Mouse (Mus musculus) brain, adult 2 months (tissue): ENCODE measurements around the gene Aff1.

ENCODE experiments used
- DNase-seq: peaks from one replicate; pipeline ENCODE4 v3.0.0; 2011; ENCODE audit warnings: low read depth, low spot score

Gene Aff1

DNA sequence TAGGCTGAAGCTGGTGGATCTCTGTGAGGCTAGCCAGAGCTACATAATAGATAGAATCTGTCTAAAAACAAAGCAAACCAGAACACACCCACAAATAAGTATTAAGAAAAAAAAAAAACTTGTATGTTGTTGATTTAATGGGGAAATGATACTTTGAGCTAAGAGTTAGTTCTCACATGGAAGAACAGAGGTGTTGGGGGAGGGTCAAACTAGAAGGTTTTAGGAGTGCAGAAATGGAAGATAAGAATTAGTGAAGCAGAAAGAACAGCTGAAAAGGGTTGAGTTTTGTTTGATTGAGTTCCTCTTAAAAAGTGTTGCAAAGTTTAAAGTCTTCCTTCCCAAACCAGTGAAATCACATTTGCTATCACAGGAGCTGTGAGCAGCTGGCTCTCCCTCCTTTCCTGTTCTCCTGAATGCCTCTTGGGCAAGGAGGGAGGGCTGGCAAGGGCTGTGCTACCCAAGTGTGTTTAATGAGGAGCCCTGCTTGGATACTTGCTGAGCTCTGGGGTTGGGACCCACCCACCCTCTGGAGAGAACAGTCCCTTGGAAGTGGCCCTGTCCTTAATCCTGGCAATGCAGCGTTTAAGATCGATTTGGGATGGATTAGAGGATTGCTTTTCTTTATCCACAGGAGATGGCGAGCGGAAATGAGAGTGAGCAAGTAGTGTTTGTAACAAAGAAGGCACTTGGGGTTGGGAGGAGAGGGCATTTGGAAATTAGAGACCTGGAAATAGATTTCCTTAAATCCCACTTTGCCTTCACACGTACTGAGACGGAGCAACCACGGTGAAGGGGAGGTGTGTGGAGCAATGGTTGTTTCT, 57.5 kb downstream of the Aff1 start:
- DNase-seq, result no peak

DNA sequence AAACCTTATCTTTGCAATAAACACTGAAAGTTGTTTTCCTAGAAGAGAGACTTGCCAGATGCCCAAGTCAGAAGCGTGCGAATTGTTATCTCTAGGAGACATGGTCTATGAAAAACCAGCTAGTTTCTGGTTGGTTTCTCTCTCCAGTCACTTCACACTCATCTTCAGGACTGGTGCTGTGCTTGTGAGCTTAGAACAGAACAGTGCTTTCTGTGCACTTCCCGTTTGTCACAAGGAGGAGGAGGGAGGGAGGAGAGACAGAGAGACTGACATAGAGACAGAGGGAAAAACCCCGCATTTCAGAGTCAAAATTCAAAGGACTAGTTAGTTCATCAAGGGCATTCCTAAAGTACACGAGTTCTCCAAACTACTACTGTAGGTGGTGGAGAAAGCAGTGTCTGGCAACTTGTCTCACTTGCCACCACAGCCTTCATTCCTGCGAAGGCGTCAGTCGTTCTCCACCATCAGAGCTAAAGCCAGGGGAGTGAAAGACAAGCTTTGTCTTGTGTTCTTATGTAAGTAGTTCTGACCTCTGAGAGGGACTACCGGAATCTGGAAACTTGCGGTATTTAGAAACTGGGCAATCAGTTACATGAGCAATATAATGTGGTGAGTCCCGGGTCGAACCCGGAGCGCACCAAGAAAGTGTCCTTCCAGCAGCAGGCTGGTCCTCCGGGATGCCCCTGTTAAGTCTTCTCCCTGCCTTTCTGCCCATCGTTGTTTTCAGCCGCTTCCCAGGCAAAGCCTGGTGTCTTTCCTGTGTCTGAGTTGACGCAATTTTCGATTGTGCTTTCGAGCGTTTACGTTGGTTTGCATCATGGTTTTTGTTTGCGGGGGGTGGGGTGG, 60.7 kb downstream of the Aff1 start:
- DNase-seq, result peak; percentile 59

DNA sequence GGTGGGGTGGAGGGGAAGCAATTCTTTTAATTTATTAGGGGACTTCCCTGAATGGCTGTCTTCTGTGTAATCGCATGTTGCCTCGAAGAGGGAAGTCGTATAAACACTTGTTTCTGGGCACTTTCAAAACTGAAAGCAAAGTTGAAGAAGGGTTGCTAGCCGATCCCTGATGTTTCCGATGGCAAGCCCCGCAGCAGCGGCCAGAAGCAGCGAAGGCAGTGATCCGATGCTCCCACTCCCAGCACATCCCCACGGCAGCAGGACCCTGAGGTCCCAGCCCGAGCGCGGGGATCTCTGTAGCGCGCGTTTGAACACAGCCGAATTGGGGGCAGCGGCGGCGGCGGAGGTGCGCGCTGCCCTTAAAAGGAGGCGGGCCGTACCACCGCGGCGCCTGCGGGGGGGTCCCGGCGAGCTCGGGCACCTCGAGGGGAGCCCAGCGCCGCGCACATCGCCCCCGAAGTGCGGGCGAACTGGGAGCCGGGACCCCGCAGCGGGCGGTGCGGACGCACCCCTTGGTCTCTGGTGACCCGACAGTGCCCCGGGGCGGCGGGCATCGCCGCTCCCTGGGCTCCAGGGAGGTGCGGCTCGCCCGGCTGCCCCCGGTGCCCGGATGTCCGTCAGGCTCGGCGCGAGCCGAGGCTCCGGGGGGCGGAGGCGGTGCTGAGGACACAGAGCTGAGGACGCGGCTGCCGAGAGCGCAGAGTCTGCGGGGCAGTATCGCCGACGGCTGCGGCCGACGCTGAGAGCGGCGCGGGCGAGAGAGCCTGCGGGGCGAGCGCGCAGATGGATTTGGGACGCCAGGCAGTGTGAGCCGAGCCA, 61.5 kb downstream of the Aff1 start:
- DNase-seq, result peak; percentile 91

DNA sequence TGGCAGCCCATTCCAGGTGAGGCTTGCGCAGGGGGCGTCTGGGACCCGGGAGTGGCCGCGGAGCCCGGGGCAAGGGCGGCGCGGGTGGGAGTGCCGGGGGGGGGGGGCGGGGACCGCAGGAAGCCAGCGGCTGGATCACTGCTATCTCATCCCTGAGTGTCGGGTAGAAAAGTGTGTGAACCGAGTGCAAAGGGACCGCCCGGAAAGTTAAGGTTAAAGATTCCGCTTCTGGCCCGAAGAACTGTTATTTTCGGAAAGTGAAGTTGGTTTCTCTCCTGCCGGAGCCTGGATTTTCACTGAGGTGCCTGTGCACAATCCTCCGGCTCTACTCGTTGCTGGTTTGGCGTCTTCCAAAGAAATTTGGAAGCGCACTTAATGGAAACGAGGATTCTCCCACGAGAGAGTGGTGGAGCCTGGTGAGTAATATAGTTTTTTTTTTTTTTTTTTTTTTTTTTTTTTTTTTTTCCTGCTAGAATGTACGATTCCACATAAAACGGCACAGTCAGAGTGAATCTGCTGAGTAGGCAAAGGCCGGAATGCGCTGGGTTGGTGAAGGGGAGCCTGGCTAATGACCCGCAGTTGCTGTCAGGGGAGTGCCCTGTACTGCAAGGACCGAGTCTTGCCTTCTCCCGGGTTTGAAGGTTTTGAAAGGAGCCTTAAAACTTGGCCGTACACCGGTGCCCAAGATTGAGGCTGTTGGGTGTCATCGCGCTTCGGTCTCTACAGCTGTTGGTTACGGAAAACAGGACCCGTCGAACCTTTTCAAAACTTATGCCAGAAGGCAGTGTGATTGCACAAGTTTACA, 62.4 kb downstream of the Aff1 start:
- DNase-seq, result peak; percentile 55

DNA sequence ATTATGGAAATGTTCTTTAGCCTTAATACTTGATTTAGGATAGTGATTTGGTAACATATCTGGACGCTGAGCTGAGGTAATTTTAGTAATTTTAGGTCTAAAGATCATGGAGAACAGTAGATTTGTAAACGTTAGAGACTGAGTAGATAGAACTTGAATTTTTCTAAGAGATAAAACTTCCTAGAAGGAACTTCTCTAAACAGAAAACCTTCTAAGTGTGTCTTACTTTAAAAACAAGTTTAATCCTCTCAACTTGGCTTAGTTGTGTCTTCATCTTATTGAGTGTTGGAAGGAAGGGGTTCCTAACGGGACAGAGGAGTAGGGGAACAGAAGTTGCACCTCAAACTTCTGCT, 62.9 kb downstream of the Aff1 start:
- DNase-seq, result no peak

DNA sequence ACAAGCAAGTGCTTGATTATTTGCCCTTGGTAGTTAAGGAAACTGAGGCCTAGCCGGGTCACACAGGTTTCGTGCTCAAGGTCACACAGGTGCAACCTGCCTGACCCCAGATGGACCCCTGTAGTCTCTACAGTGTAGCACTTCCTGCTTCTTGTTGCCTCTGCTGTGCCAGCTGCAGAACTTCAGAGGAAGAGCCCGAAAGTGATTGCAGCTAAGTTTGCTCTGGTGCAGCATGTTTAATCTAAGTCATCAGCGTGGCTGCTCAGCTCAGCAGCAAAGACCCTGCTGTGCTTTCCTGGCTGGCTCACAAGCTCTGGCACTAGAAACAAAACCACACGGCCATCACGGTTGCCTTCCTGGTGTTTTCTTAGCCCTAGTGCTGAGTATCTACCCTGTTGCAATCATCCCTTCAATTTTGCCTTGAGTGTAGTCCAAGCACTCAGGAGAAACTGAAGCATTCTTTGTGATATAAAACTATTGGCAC, 64.1 kb downstream of the Aff1 start:
- no peak for DNase-seq

DNA sequence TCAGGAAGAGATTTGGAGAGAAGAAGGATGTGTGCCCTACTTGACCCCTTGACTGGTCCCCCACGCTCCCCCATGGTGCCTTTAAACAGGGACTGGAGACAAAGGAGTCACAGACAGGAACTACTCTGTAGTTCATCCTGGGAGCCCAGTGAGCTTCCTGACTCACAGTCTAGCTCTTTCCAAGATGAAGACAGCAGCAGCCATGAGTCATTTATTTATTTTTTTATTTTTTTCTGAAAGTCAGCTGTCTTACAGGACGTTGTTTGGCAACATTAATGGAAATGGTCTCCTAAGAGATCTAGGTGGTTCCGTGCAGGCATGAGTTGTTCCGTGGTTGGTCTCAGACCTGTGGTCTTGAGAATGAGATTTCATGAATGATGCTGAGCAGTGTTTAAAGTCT, 66.3 kb downstream of the Aff1 start:
- peak; percentile 56 for DNase-seq

DNA sequence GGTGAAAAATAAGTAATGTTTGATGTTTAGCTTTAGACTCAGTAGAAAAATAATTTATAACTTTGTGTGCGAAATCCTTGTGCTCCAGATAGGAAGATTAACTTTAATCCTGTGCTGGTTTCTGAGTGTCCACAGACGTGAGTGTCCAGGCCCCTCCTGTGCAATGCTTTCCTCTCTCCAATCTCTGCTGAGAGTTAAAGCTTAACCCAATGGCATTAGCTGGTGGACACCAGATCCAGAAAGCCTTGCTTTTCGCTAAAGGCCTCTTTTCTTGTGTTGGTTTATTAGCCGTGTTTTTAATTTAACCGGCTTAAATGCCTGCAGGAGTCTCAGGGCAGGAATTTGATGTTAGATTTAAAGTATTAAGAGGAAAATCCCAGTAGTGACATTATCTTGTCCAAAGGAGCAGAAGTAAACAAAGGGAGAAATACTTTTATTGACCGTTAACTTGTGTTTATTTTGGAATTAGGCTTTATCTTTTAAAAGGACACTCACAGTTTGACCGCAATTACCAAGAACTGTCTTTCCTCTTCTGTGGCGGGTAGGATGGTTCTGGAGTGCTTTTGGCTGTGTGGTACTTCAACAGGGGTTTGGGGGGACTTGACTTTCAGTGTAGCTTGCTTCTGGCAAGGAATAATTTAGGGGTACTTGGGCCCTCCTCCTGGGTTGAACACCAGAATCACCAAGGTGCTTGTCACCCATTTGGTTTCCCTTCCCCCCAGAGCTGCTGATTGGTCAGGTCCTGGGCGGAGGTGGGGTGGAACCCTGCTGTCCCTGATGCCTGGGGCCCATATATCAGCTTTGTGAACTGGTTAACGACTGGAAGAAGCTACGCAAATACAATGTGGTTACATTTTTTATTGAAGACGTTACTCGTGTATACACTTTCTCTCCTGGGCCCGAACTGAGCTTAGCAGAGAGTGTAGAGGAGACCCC, 67.6 kb downstream of the Aff1 start:
- no peak for DNase-seq

DNA sequence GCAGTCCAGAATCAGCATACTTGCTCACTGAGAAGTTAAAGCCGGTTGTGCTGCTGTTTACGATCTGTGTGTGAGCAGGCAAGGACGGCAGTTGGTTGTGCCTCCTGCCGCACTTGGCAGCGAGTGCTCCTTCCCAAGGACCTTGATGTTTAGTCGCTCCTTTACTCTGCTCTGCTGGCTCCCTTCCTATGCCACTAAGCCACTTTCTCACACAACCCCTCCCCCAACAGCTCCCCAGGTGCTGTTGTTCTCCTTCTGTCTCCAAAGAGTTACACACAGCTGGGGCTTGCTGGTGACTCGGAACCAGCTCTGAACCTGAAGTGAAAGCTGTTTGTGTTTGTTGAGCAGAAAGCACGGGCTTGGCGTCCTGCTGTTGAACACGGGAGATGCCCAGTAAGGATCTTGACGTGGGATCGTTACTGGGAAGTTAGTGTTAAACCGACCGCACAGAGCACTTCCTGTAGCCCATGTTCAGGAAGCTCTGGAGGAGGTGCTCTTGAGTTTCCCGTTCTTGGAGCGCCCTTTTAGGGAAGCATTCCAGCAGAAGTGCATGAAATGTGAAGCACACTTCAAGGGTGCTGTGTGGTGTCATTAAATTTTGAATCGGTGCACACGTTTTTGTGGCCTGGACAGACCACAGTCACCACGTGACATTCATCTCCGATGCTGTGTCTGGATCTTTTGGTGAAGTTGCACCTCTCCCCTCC, 68.4 kb downstream of the Aff1 start:
- DNase-seq, result peak; percentile 63

DNA sequence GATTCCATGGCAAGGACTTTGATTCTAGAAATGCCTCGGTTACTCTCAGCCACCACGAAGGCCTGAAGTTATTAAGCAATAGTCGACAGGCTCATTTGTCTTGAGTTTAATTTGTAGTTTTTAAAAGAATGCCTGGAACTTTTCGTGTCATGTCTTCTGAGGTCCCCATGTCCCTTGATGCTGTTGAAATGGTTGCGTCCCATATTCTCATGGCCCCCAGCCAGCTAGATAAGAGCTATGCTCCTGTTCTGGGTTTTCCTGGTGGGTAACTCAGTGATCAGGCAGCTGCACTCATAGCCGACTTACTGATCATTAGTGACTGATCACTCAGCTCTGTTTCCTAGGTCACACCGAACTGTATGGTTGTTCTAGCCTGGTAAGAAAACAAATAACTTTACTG, 69.6 kb downstream of the Aff1 start:
- no peak for DNase-seq

DNA sequence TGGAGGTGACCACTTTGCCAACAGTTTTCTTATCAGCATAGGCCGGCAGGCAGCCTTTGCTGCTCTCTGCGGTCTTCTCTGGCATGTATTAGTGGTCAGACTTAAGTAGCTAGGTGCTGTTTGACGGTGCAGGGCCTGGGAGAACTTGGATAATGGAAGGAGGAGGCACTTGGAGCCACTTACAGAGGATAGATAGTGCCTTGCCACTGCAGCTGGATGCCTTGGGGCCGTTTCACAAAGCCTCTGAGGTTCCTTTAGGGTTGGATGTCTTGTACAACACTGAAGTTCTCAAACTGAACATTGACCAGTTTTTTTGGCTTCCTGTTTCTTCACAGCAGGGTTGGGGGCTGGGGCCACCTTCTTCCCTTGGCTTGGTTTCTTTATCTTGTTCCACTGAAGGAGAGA, 70.7 kb downstream of the Aff1 start:
- DNase-seq, result no peak

DNA sequence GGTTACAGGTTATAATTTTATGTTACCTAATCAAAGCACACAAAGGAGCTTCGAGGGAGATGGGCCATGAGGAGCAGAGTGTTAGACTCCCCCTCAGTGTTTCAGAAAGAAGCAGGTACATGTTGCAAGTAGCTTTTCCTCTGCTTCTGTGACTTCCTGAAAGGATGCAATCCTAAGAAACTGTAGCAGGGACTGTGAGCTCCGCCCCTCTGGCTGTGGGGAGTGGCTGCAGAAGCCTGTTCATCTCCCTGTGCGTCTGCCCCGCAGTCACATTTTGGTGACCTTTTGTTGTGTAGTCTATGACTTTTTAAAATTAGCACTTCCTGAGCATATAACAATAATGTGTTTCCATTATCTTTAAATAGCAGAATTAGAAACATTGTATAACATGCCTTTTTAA, 73.2 kb downstream of the Aff1 start:
- no peak for DNase-seq

DNA sequence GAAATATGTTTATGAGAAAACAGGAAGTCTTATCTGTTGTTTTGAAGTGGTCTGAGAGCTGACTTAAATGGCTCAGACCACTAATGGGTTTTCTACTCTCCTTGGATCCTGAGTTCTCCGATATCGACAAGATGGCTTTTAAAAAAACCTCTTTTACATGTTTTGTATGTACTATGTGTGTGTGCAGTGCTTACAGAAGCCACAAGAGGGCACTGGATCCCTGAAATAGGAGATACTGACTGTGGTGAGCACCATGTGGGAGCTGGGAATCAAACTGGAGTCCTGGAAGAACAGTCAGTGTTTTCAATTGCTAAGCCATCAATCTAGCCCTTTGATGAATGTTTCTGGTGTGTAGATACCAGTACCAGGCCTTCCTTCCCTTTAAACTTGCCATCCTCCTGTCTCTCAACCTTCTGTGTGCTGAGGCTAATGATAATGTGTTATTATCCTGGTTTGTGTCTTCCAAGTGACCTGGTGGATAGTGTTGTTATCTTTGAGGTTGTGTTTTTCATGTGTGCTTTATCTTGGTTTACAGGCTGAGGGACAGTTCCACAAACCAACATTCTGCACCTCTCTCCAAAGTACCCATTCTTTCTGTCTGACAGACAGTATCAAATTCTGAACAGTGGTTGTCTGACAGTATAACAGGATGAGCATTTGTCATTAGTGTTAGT, 73.7 kb downstream of the Aff1 start:
- DNase-seq, result no peak

DNA sequence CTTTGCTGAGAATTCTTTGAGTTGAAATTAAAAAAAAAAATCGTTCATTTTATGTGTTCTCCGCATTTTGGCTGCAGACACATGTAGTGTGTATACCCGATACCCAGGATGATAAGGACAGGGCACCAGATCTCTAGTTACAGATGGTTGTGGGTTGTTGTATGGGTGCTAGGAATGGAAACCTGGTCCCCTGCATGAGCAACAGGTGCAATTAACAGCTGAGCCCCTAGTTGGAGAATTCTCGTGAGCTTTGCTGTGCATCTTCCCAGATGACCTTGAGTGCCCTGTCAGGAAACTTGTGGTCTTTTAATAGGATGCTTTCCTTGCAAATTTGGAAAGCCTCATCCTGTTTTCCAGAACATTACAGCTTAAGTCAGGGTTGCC, 74.2 kb downstream of the Aff1 start:
- no peak for DNase-seq

DNA sequence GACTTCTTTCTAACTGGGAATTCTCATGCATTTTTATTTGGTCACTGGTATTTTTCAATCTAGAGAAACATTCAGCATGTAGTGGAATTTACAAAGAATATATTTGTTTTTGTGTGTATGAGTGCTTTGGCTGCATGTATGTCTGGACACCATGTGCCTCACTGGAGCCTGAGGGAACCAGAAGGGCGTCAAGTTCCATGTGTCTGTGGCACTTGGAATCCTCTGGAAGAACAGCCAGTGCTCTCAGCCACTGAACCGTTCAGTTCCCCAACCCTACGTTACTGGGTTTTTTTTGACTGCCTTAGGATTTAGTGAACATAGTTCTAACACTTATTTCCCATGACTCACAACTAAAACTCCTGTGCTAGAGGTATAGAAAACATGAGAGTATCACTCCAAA, 76.8 kb downstream of the Aff1 start:
- DNase-seq, result no peak

DNA sequence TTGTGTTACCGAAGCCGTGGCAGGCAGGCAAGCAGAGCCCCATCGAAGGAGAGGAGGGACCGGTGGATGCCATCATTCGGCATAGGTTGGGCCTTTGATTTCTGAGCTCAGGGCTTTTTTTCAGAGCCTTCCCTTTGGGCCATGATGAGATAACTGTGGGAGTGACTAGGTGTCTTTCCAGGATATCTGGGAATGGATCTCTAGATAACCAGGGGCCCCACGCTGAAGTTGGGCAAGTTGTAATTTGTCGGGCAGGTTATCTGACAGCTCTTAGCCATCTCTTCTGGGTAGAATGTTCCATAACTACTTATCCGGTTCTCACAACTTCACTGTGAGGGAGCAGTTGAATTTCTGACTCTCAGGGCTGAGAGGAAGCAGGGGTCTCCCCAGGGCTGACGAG, 77.5 kb downstream of the Aff1 start:
- no peak for DNase-seq

DNA sequence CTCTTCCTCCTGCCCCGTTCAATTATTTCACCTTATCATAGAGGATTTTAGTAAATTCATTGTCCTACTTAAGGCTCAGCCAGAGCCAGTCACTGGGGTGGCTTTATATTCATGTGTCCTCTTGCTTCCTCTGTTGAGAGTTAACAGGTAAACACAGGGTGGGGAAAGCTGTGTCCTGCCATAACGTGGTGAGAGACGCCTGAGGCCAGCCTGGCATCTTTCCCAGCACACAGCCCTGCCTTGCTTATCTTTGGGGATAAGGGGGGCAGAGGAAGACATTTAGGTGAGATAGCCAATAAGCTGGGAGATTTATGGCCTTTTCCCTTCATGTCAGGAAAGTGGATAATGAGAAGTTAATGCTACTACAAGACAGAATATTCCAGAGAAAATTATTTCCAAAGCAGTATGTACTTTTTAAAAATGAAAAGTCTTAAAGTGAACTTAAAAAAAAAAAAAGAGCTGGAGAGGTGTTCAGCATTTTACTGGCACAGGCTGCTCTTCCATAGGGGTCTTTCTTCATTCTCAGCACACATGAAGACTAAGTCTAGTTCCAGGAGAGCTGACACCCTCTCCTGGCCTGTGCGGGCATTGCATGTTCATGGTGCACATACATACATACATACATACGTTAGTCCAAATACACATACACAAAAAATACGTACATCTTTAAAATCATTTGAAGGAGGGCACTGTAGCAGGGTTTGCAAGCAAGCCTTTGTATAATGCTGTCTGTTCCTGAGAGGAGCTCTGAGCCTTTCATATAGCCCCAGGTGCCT, 78.5 kb downstream of the Aff1 start:
- no peak for DNase-seq

DNA sequence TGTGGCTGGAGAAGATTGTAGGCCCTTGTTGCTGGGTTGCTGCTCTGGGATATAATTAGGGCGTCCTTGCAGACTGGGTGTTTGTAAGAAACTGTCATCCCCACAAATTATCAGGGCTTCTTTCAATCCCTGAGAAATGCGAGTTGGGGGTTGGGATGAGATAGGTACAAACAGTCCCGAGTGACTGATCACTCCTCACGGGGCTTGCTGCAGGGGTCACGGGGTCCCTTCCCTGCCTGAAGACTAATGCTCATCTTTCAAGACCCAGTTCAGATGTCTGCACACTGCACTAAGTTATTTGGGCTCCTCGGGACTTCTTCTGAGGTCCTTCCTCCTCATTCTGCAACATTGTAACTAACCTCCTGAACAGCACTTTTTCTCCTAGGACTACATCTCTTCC, 79.2 kb downstream of the Aff1 start:
- no peak for DNase-seq
